Mouse (Mus musculus): Measurements from ENCODE around the gene Thoc7.

- TF ChIP-seq CTCF (IDR thresholded peaks at IDR 0.05; ENCODE audit: borderline replicate concordance, insufficient read depth, low read length) (no peak), POLR2A (IDR thresholded peaks at IDR 0.05; ENCODE audit: low read depth, low read length) (no peak)
These were observed 41.1 kb upstream of the Thoc7 start for GRCm38 (mm10) chr14:14002771-14003170.

All from embryonic fibroblast, embryonic 13.5 days (primary cell).